Mouse (Mus musculus) kidney, adult 2 months (tissue): ENCODE measurements around the gene Rnf150.

ENCODE experiments used
- CTCF ChIP-seq: fragments of 200-500 bp; conservative IDR thresholded peaks from 2 replicates; pipeline ENCODE4 v1.5.1; 2011; ENCODE audit warnings: low read depth, mild to moderate bottlenecking, control low read depth, low read length, moderate library complexity, mixed read lengths; ENCODE audit not compliant: insufficient read depth, insufficient read length
- POLR2A ChIP-seq: fragments of 200-500 bp; IDR thresholded peaks from one replicate; pipeline ENCODE4 v1.6.1; 2011; ENCODE audit warnings: low read depth, low read length, control low read depth

- TF ChIP-seq CTCF, result no peak
- no peak for TF ChIP-seq POLR2A
Observed at GRCm38 (mm10) chr8:82967879-82968678, 104.9 kb downstream of the Rnf150 start.
